Mouse (Mus musculus): ENCODE data around the gene Dnajb13. TPM values are rescaled to one million over a fixed set of nuclear protein-coding genes. Genes with fewer than 3 reads are reported as not detected.

The Dnajb13 gene
- polyA plus RNA-seq (2015; fragmentation: Nextera tagmentation; extraction: Ambion mirVana), result 3.4 and 5.2 TPM in 2 replicates

GRCm38 (mm10) chr7:100514573-100514972 is at the start of gene Dnajb13:
Gene Dnajb13, minus strand, starts transcription at chr7:100514960.

GRCm38 (mm10) chr7:100536804-100537518 is 22.2 kb upstream of the Dnajb13 start, which contains the start of gene Coa4:
Gene Coa4, plus strand, starts transcription at chr7:100537071.

GRCm38 (mm10) chr7:100493117-100493483 is 21.7 kb downstream of the Dnajb13 start, which contains the start of gene Ucp2:
Gene Ucp2, plus strand, starts transcription at chr7:100493337.

GRCm38 (mm10) chr7:100472777-100473176 is 42.0 kb downstream of the Dnajb13 start, which contains the start of gene Ucp3:
Gene Ucp3, plus strand, starts transcription at chr7:100472990.

Other genes starting within 250 kb of the Dnajb13 start
- 5.0 and 8.0 TPM in 2 replicates for gene P4ha3, start 229.4 kb downstream of the Dnajb13 start, polyA plus RNA-seq (2015; fragmentation: Nextera tagmentation; extraction: Ambion mirVana)
- 8.8 and 9.8 TPM in 2 replicates for gene C2cd3, start 142.7 kb downstream of the Dnajb13 start, polyA plus RNA-seq (2015; fragmentation: Nextera tagmentation; extraction: Ambion mirVana)
- gene Ppme1, start 142.7 kb downstream of the Dnajb13 start, polyA plus RNA-seq (2015; fragmentation: Nextera tagmentation; extraction: Ambion mirVana), result 128 and 144 TPM in 2 replicates
- 0.17 and 0.18 TPM in 2 replicates for gene Ucp3, start 42.0 kb downstream of the Dnajb13 start, polyA plus RNA-seq (2015; fragmentation: Nextera tagmentation; extraction: Ambion mirVana)
- gene Ucp2, start 21.6 kb downstream of the Dnajb13 start, polyA plus RNA-seq (2015; fragmentation: Nextera tagmentation; extraction: Ambion mirVana), result 117 and 120 TPM in 2 replicates
- gene Coa4, start 22.1 kb upstream of the Dnajb13 start, polyA plus RNA-seq (2015; fragmentation: Nextera tagmentation; extraction: Ambion mirVana), result 12.0 and 12.3 TPM in 2 replicates
- 319 and 342 TPM in 2 replicates for gene Rab6a, start 92.5 kb upstream of the Dnajb13 start, polyA plus RNA-seq (2015; fragmentation: Nextera tagmentation; extraction: Ambion mirVana)
- gene Mrpl48, start 93.3 kb upstream of the Dnajb13 start, polyA plus RNA-seq (2015; fragmentation: Nextera tagmentation; extraction: Ambion mirVana), result 93.2 and 102 TPM in 2 replicates
- gene Plekhb1, start 147.5 kb upstream of the Dnajb13 start, polyA plus RNA-seq (2015; fragmentation: Nextera tagmentation; extraction: Ambion mirVana), result 104 and 115 TPM in 2 replicates
- 113 and 138 TPM in 2 replicates for gene Fam168a, start 191.7 kb upstream of the Dnajb13 start, polyA plus RNA-seq (2015; fragmentation: Nextera tagmentation; extraction: Ambion mirVana)